Mouse (Mus musculus): ENCODE data around the gene Cd180.
A peak's percentile ranks its signal among the peaks of the same experiment; 100 is the strongest.
"Not testable (repeated sequence)": the region's sequence is repeated elsewhere in the genome, so short reads cannot be mapped to it uniquely, and the experiment has no call there.

The Cd180 gene

DNA sequence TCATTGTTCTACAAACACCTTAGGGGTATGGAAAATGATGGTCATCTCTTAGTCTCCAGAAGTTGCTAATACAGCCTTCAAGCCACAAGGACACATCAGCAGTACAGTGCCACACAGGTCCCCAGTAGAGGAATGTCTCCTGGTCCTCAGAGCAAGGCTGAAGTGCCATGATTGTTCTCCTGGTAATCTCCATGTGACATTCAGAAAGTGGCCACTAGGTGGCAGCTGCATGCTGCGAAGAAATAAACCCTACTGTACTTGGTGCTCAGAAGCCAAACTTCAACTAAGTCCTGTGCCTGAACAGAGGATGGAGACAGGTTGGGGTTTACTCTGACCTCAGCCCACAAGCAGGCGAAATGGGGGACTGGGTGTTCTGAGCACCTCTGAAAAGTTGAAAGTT, 14.9 kb upstream of the Cd180 start:
- DNase-seq (ENCODE audit: low spot score), result peak; percentile 35

DNA sequence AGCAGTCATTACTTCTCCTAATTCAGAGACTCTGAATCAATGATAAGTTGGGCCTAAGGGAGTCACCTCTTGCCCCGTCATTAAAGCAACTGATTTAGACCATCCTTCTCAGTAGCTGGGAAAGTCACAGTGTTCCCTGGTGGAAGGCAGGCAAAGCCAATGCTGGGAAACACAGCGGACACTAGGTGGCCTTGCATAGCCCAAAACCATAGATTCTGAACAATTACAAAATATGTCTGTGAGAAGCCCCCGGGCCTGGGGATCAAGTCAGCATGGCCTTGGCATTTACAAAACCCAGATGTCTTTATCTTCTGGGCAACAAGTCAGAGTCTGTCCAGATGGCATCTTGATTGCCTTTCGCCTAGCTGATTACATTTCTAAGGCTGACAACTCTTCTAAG, 8.5 kb upstream of the Cd180 start:
- DNase-seq (ENCODE audit: low spot score), result no peak

GRCm38 (mm10) chr13:102688121-102688520, 5.2 kb upstream of the Cd180 start:
- no peak for DNase-seq (ENCODE audit: low spot score)

DNA sequence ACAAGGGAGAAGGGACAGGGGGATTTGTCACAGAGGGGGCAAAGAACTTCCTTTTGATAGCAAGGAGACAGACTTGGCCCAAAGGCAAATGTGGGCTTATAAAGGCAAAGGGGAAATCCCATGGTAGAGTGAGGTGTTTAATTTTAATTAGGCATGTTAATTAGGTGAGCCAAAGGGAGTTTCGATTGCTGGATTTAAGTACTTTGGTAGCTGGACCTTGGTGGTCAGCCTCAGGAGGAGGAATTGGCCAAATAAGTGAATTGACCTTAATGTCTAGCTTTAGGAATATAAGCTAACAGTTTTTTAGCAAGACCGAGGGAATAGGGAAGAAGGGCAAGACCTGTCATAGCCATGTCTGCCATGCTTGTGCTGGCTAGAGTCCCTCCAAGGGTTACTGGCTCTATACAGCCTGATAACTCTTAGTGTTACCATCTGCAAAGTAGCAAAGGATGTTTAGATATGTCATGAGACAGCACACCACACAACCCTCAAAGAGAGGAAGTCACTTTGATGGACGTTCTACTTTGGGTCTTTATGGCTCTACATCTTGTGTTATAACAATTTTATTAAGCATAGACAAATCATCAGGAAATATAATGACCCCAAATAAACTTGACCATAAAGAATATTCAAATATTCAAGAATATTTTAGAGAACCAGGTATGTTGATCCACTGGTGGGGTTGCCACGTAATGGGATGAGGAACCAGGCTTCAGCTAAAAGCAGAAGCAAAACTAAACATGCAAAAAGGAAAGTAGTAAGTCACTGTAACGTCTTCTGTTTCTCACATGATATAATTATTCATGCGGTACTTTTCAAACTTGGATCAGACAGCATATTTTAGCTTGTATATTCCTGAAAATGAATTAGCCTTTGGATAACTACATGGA, 3.9 kb upstream of the Cd180 start:
- no peak for DNase-seq (ENCODE audit: low spot score)

DNA sequence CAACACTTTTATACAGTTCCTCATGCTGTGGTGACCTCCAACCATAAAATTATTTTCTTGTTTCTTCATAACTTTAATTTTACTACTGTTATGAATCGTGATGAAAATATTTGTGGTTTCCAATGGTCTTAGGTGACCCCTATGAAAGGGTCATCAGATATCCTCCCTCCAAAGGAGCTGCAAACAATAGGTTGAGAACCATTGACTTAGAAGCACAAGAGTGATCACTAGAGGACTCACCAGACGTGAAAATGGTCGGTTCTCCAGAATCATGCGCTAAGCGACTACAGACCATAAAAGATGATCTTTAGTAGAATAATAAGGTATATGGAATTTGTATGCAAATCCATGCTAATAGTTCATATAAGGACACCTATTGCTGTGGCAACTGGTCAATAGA, 3.2 kb upstream of the Cd180 start:
- no peak for DNase-seq (ENCODE audit: low spot score)

- no peak for DNase-seq (ENCODE audit: low spot score)
Measured at GRCm38 (mm10) chr13:102691408-102692150, 1.8 kb upstream of the Cd180 start.

DNA sequence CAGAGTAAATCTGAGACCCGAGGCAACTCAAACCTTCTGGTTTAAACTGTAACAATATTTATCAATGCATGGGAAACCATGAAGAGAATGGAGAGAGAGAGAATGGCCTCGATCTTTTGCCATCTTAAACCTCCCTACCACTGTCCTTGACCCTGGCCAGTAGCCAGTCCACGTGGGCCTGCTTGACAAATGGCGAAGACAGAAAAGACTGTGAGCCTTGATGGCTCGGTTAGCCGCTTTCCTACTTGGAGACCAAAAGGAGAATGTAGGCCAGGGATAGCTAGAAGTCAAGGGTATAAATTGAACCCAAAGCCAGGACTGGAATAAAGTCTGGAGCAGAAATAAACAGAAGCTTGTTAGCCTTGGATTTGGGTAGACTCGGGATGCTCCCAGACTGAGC, 796 bp downstream of the Cd180 start:
- DNase-seq (ENCODE audit: low spot score), result no peak

DNA sequence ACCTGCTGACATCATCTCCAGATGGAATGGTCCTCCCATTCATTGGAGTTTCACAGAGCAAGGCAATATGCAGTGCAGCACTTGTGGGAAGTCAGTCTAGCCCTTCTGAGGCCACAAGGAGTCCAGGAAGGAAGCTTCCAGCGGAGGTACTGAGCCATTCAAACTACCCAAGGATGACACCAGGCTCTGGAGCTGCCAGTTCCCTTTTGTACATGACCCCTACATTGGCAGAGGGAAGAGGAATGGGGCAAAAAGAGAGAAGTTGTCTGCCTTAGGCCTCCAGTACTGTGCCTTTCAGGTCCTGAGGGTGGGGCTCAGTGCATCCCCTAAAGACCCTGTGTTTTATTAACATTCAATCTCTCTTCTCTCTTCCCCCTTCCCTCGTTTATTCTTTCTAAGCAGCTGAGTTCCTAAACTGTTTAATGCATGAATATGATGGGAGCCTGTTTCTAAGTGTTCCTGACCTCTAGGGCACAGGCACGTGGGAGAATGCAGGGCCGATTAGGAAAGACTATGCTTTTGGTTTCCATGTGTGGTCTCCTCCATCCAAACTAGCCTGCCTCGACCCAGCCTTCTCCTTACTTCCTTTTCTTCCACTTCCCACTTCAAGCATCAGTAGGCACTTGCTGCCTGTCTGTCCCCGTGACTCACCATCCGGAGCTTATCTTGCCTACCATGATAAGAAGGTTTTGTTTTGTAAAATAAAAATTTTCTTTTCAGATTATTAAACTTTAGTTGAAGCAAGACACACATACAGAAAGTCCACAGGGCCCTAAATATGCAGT, 2.0 kb downstream of the Cd180 start:
- no peak for DNase-seq (ENCODE audit: low spot score)

GRCm38 (mm10) chr13:102698335-102698734, 5.0 kb downstream of the Cd180 start:
- DNase-seq (ENCODE audit: low spot score), result no peak

GRCm38 (mm10) chr13:102698751-102699323, 5.5 kb downstream of the Cd180 start:
- no peak for DNase-seq (ENCODE audit: low spot score)

DNA sequence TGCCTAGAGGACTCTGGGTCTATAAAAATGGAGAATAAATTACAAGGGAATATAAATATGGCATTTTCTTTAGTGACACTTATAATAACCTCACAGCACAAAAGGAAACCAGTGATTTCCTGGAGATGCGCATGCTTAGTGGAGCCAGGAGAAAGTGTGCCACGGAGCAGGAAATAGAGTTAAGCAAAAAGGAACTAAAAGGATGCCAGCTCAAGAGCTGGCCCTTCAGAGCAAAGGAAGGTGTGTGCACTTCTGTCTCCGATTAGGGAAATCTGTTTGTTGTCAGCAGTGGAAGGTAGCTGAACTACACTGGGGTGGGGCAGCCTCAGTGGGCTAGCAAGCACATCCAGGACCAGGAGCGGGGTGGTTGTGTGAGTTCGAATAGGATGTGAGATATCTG, 6.8 kb downstream of the Cd180 start:
- DNase-seq (ENCODE audit: low spot score), result no peak

DNA sequence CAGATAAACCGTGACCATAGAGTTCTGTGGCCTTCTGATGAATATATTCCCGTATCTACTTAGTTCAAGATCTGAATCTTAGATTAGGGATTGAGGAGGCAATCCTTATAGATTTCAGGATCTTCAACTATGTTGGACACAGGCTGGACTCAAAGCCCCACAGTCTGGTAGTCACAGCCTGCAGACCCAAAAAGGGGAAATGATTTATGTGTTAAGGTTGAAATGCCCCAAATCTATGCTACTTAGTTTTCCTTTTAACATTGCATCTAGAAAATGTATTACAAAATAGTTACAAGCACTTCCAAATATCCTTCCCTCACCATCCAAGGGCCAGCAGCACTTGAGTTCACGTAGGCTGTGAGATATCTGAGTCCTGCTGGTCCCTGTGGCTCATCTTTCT, 7.4 kb downstream of the Cd180 start:
- no peak for DNase-seq (ENCODE audit: low spot score)

- DNase-seq (ENCODE audit: low spot score), result no peak
Measured at GRCm38 (mm10) chr13:102716973-102717372, 23.6 kb downstream of the Cd180 start.

DNA sequence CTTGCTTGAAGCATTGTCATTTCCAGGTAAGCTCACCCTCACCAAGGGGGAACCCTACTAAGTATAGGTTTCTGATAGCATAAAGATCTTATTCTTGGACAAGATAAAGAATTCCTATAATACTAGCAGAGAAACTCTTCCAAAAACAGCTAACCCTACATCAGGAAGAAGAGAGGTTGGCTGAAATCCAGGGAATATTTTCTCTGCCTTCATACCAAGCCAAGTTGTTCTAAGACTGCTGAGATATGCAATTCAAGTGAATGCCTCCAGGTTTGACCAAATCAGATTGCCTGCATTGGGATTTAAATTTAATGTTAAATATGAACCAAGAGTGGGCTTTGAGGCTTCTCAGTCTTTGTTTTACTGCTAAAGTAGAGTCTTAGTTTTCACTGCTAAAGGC, 32.1 kb downstream of the Cd180 start:
- DNase-seq (ENCODE audit: low spot score), result no peak

DNA sequence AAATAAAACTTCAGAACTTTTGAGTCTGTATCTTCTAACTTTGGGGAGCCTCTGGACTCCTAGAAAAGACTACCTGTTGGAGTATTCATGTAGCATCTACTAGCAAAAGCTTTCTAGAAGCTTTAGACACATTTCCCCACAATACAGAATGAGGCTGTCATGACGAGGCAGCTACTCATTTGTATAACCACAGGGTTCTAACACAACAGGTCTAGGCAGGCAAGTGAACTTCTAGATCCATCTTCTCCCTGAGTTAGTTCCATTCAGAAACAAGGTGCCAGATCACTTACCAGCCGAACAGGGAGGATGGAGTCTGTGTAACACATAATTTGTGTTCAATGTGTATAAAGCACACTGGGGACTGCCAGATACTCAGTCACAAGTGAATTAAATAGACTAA, 32.5 kb downstream of the Cd180 start:
- no peak for DNase-seq (ENCODE audit: low spot score)

GRCm38 (mm10) chr13:102726876-102727275, 33.5 kb downstream of the Cd180 start:
- DNase-seq (ENCODE audit: low spot score), result no peak

DNA sequence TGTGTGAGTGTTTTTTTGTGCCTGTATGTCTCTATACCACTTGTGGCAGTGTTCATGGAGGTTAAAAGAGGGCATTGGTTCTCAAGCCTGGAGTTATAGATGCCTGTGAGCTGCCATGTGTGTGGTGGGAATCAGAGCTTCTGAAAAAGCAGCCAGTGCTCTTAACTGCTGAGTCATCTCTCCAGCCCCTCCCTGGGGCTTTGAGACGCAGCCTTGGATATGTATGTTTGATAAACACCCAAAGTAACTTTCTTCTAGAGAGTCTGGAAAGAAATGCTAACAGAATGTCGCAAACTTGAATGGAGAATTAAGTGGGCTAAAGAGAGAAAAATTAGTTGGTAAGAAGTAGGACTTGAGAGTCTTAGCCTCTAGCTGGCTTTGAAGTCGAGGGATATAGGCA, 34.7 kb downstream of the Cd180 start:
- DNase-seq (ENCODE audit: low spot score), result no peak

- not testable (repeated sequence) for DNase-seq (ENCODE audit: low spot score)
Measured at GRCm38 (mm10) chr13:102728951-102729350, 35.6 kb downstream of the Cd180 start.

DNA sequence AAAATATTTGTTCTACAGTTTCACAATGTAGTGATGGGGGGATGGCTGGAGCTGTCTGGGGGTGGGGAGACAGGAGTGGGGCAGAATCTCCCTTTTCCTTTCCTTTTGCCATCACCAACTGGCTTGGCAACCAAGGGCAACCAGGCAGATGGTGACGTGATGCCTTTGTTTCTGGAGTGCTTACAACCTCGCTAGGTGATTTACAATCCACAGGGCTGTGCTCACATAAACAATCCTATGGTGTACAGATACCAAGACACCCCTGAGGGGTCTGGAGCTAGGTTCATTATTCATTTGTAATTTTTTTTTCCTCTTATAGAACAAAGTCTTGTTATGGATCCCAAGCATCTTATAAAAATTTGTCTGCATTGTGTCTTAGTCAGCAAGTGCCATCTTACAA, 39.7 kb downstream of the Cd180 start:
- DNase-seq (ENCODE audit: low spot score), result no peak

- DNase-seq (ENCODE audit: low spot score), result no peak
Measured at GRCm38 (mm10) chr13:102737811-102738210, 44.5 kb downstream of the Cd180 start.

DNA sequence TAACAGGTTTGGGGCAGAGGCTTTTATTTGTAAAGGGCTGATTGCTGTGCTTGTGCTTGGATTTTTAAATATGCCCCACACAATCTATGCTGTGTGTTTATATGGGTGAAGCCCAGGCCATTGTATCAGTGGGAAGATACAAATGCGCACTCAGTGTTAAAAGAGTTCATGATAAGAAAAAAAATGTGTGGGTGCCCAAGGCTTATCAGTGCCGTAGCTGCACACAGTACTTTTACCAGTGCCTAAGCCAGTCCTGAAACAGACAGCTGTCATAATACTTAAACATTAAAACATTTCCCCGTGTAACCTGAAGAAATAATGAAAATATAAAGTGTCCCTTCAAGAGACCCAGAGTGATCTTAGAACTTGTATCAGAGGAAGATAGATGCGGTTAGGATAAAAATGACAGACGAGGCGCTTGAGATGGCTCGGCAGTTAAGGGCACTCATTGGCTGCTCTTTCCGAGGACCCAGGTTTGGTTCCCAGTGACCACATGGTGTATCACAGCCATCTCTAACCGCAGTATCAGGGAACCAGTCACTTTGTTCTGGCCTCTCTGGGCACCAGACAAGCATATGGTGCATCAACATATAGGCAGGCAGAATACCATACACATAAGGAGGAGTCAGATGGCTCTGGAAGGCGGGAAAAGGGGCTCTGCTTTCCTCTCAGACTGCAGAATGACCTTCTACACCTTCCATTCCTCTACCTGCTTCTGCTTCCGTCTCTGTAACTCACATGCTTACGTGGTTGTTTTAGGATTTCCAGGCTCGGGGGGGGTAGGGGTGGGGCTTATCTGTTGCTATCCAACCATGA, 46.6 kb downstream of the Cd180 start:
- no peak for DNase-seq (ENCODE audit: low spot score)

All from T-cell, adult 2 months (primary cell).